Mouse (Mus musculus) limb, embryonic 14.5 days (tissue): ENCODE results near the gene Olfr411. TPM values are rescaled to one million over a fixed set of nuclear protein-coding genes. Genes with fewer than 3 reads are reported as not detected.

ENCODE experiments used
- ATAC-seq: fragments of 200-750 bp; cut with Nextera tagmentation; 2 replicates; pipeline ENCODE4 v1.8.0; 2017; ENCODE audit warnings: low read depth, moderate number of reproducible peaks, moderate TSS enrichment; ENCODE audit not compliant: low FRiP score
- DNase-seq: peaks from one replicate; pipeline ENCODE4 v3.0.0-alpha.2; 2015; ENCODE audit warnings: low spot score
- H3K27ac ChIP-seq: fragments of 300-500 bp; sonication (generic); replicated peaks from 2 replicates; pipeline ENCODE4 v1.5.1; 2014; ENCODE audit warnings: low read depth, mild to moderate bottlenecking, low read length, moderate library complexity, mixed read lengths
- H3K27me3 ChIP-seq: fragments of 300-500 bp; sonication (generic); 2 replicates; pipeline ENCODE4 v1.6.1; 2014; ENCODE audit warnings: low read length, mixed read lengths; ENCODE audit not compliant: control insufficient read depth, insufficient read depth
- H3K36me3 ChIP-seq: fragments of 300-500 bp; sonication (generic); 2 replicates; pipeline ENCODE4 v1.6.1; 2014; ENCODE audit warnings: mild to moderate bottlenecking, low read length, moderate library complexity, mixed read lengths; ENCODE audit not compliant: control insufficient read depth, insufficient read depth
- H3K4me1 ChIP-seq: fragments of 300-500 bp; sonication (generic); 2 replicates; pipeline ENCODE4 v1.6.1; 2014; ENCODE audit warnings: antibody characterized with exemption, low read length, mixed read lengths; ENCODE audit not compliant: control insufficient read depth, insufficient read depth
- H3K4me2 ChIP-seq: fragments of 300-500 bp; sonication (generic); replicated peaks from 2 replicates; pipeline ENCODE4 v1.6.1; 2014; ENCODE audit warnings: low read depth, mild to moderate bottlenecking, low read length, moderate library complexity; ENCODE audit not compliant: severe bottlenecking
- H3K4me3 ChIP-seq: fragments of 300-500 bp; sonication (generic); replicated peaks from 2 replicates; pipeline ENCODE4 v1.5.1; 2014; ENCODE audit warnings: low read length
- H3K9ac ChIP-seq: fragments of 300-500 bp; sonication (generic); 2 replicates; pipeline ENCODE4 v1.6.1; 2014; ENCODE audit warnings: mild to moderate bottlenecking, low read depth, low read length, moderate library complexity; ENCODE audit not compliant: severe bottlenecking
- H3K9me3 ChIP-seq: fragments of 300-500 bp; sonication (generic); 2 replicates; pipeline ENCODE4 v1.6.1; 2016; ENCODE audit warnings: low read length; ENCODE audit not compliant: control insufficient read depth
- POLR2A ChIP-seq: fragments of 200-500 bp; IDR thresholded peaks from 2 replicates; pipeline ENCODE4 v1.8.0; 2012; ENCODE audit warnings: inconsistent platforms, mild to moderate bottlenecking, moderate library complexity, borderline replicate concordance; ENCODE audit not compliant: insufficient read depth, insufficient read length; ENCODE audit errors: extremely low read depth
- WGBS: fragments of 180-500 bp; shearing (Covaris S2); extraction: QIAGEN DNeasy Blood & Tissue Kit; methylation state at CpG from one replicate; pipeline ENCODE4 v1.1.7; 2014; 5-methylcytosine and 5-hydroxymethylcytosine counted together
- polyA plus RNA-seq, 2 experiments: library from polyadenylated mRNA; depleted of rRNA in 1 of 2; stranded (reverse) in 1 of 2; unstranded in 1 of 2; fragments of >200 nt; fragmentation: Nextera tagmentation in 1 of 2; extraction: Ambion mirVana in 1 of 2; gene quantifications; 2 replicates each; pipeline versions ENCODE4 v1.2.1 to v1.2.3; 2012 to 2014

Gene Olfr411
- not detected in 2 replicates for polyA plus RNA-seq (2012; rRNA removed)
- polyA plus RNA-seq (2014; fragmentation: Nextera tagmentation; extraction: Ambion mirVana), result not detected in 2 replicates

GRCm38 (mm10) chr11:74352550-74352949 lies at the start of gene Olfr411:
Gene Olfr411, minus strand, starts transcription at chr11:74352650.
- no peak for DNase-seq
- no peaks in the 10 kb centered on the region for H3K36me3 ChIP-seq
- H3K27me3 ChIP-seq, result no peaks in the 10 kb centered on the region
- ATAC-seq, result no peak
- H3K4me1 ChIP-seq, result no peaks in the 10 kb centered on the region
- H3K4me3 ChIP-seq, result no peak within 1 kb of the TSS
- WGBS, result 89% methylated on average over 3 of the region's 3 CpGs
- H3K9ac ChIP-seq, result no peak within 1 kb of the TSS
- H3K9me3 ChIP-seq, result 0 out of 2 replicates have a peak, but pooled peaks cover 3% of the 10 kb centered on the region
- TF ChIP-seq POLR2A, result no peak
- no peak within 1 kb of the TSS for H3K4me2 ChIP-seq
- H3K27ac ChIP-seq, result no peak within 1 kb of the TSS

GRCm38 (mm10) chr11:74402126-74402525 lies 49.7 kb upstream of the Olfr411 start:
- Histone ChIP-seq H3K27me3 (no peaks in the 10 kb centered on the region), H3K4me2 (no peak overlapping the region), H3K4me1 (no peaks in the 10 kb centered on the region), H3K27ac (no peak overlapping the region), H3K4me3 (no peak overlapping the region), H3K9ac (no peak overlapping the region), H3K36me3 (no peaks in the 10 kb centered on the region), H3K9me3 (no peaks in the 10 kb centered on the region)
- TF ChIP-seq POLR2A, result no peak
- 39% methylated on average over 2 of the region's 2 CpGs for WGBS
- no peak for ATAC-seq
- peak; percentile 9 for DNase-seq

DNA sequence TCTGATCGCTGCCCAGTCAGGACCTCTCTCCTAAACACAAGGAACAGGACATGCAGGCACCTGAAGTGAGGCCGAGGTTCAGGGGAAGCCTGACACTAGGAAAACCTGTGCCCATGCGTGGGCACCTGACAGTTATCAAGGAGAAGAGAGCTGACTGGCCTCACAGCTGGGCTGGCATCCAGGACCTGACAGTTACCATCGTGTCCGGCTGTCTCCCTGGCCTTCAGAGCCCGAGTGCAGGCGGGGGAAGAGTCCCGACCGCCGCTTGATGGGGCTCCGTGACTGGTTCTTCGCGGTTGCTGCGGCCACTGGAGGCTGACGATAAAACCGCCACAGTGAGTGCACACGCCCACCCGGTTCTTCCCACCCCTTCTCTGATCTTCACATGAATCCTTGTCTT lies 43.1 kb upstream of the Olfr411 start:
- no peak for DNase-seq
- no peak for TF ChIP-seq POLR2A
- no peak overlapping the region for H3K9ac ChIP-seq
- H3K27ac ChIP-seq, result no peak overlapping the region
- no peak overlapping the region for H3K4me2 ChIP-seq
- no peak for ATAC-seq
- H3K9me3 ChIP-seq, result no peaks in the 10 kb centered on the region
- H3K4me1 ChIP-seq, result no peaks in the 10 kb centered on the region
- H3K36me3 ChIP-seq, result no peaks in the 10 kb centered on the region
- WGBS, result 83% methylated on average over 18 of the region's 18 CpGs
- H3K4me3 ChIP-seq, result no peak overlapping the region
- no peaks in the 10 kb centered on the region for H3K27me3 ChIP-seq

- ATAC-seq (no peak), DNase-seq (no peak)
- Histone ChIP-seq H3K9me3 (no peaks in the 10 kb centered on the region), H3K9ac (no peak overlapping the region), H3K36me3 (no peaks in the 10 kb centered on the region), H3K4me3 (no peak overlapping the region), H3K27ac (no peak overlapping the region), H3K4me1 (no peaks in the 10 kb centered on the region), H3K4me2 (no peak overlapping the region), H3K27me3 (no peaks in the 10 kb centered on the region)
- TF ChIP-seq POLR2A, result no peak
- WGBS, result 93% methylated on average over 5 of the region's 5 CpGs
Measured at GRCm38 (mm10) chr11:74393489-74393888, 41.0 kb upstream of the Olfr411 start.

DNA sequence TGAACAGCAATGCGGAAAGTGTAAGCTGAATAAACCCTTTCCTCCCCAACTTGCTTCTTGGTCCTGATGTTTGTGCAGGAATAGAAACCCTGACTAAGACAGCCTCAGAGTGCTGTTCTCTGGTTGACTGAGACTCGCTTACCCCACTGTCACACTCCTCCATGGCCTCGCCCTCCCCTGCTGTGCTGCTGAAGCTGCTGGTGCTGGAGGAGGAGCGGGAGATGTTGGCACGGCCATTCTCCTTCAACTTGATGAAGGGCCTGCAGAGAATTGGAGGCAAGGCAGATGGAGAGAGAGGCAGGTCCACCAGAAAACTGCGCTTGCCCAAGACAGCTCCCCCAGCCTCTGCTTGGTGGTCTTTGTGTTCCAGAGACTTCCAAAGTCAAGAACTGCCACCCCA lies 40.5 kb upstream of the Olfr411 start:
- Histone ChIP-seq H3K9me3 (no peaks in the 10 kb centered on the region), H3K4me1 (no peaks in the 10 kb centered on the region), H3K36me3 (no peaks in the 10 kb centered on the region), H3K27me3 (no peaks in the 10 kb centered on the region), H3K4me2 (no peak overlapping the region), H3K9ac (no peak overlapping the region), H3K27ac (no peak overlapping the region), H3K4me3 (no peak overlapping the region)
- WGBS, result 74% methylated on average over 6 of the region's 6 CpGs
- ATAC-seq, result no peak
- no peak for TF ChIP-seq POLR2A
- no peak for DNase-seq

GRCm38 (mm10) chr11:74391899-74392298 lies 39.4 kb upstream of the Olfr411 start:
- ATAC-seq (no peak), DNase-seq (no peak)
- no peak overlapping the region for H3K27ac ChIP-seq
- no peak overlapping the region for H3K4me2 ChIP-seq
- H3K9me3 ChIP-seq, result no peaks in the 10 kb centered on the region
- WGBS, result 78% methylated on average over 11 of the region's 11 CpGs
- H3K36me3 ChIP-seq, result no peaks in the 10 kb centered on the region
- no peak overlapping the region for H3K9ac ChIP-seq
- H3K4me1 ChIP-seq, result no peaks in the 10 kb centered on the region
- H3K27me3 ChIP-seq, result no peaks in the 10 kb centered on the region
- TF ChIP-seq POLR2A, result no peak
- H3K4me3 ChIP-seq, result no peak overlapping the region
